ENCODE assay signal across 8 mouse cellular contexts in the genomic region with DNA sequence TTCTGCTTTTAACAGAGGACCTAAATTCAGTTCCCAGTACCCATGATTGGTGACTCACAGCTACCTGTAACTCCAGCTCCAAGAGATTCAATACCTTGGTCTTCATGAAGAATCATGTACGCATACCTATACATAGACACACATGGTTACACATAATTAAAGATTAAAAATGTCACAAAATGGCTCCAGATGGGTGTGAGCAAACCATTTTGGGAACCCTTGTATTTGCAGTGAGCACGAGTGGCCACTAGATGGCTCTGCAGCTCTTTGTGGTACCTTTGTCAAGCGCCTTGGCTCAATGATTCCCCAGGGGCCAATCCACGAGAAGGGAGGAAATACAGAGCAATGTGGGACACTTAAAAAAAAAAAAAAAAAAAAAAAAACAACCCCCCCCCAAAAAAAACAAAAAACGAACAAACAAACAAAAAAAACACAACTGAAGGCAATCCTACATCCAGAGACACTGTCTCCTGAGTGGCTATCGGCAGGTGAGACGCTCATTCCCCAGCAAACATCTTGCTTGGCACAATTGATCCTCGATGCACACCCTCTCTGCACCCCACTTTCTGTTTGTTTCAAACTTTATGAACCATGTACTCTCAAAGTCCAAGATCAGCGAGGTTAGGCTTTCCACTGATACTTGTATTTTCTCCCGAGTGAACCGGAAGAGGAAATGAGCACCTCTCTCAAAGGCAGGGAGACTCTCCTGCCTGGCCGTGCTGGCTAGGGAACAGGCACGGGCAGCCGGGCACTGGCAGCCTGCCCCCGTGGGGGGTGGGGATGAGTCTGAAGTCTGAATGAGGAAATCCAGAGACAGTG. TPM values are rescaled to one million over a fixed set of nuclear protein-coding genes. Genes with fewer than 3 reads are reported as not detected.
DNase-seq lines count a peak whose midpoint lies in the region; ATAC-seq and TF ChIP-seq lines count a peak whose summit lies in the region.

No protein-coding gene starts in this region.

- peak; percentile 70 for ATAC-seq in hindbrain, embryonic 11.5 days (ENCODE audit: low FRiP score)
- peak; percentile 83 for ATAC-seq in lung, embryonic 16.5 days (ENCODE audit: low read depth)

- no peaks in the 10 kb centered on the region for H3K4me1 ChIP-seq in hindbrain, embryonic 11.5 days (replicated peaks; ENCODE audit: control insufficient read depth, insufficient read depth, low read length)
- no peaks in the 10 kb centered on the region for H3K4me1 ChIP-seq in lung, embryonic 16.5 days (replicated peaks; ENCODE audit: control insufficient read depth, insufficient read depth, low read length)
- peaks cover 5% of the 10 kb centered on the region for H3K4me1 ChIP-seq in thymus, adult 2 months (replicated peaks; ENCODE audit: control insufficient read depth, insufficient read depth, low read length)

- TF ChIP-seq POLR2A in thymus, adult 2 months (IDR thresholded peaks at IDR 0.05; ENCODE audit: control insufficient read depth, extremely low read depth, insufficient read depth, low read length, poor library complexity), result peak; percentile 72

- no peak; the same call in 1 of the 2 replicates for TF ChIP-seq CTCF in thymus, adult 2 months (IDR thresholded peaks at IDR 0.05; ENCODE audit: borderline replicate concordance, control insufficient read depth, extremely low read depth, insufficient read depth, low read length, poor library complexity)

- peak overlapping the region; percentile 32 for H3K9ac ChIP-seq in hindbrain, embryonic 11.5 days (ENCODE audit: low read depth, low read length)
- peak overlapping the region; percentile 68 for H3K9ac ChIP-seq in lung, embryonic 16.5 days (ENCODE audit: low read length)

- H3K27ac ChIP-seq in hindbrain, embryonic 11.5 days (ENCODE audit: low read depth, low read length), result no peak overlapping the region
- H3K27ac ChIP-seq in lung, embryonic 16.5 days (ENCODE audit: low read length), result peak overlapping the region; percentile 7; the same call in 1 of the 2 replicates
- H3K27ac ChIP-seq in thymus, adult 2 months (ENCODE audit: control insufficient read depth, insufficient read depth, low read length), result peak overlapping the region; percentile 68

- no peaks in the 10 kb centered on the region for H3K36me3 ChIP-seq in hindbrain, embryonic 11.5 days (ENCODE audit: control insufficient read depth, insufficient read depth, low read length)
- no peaks in the 10 kb centered on the region for H3K36me3 ChIP-seq in lung, embryonic 16.5 days (ENCODE audit: control insufficient read depth, insufficient read depth, low read length)
- no peaks in the 10 kb centered on the region for H3K36me3 ChIP-seq in thymus, adult 2 months (ENCODE audit: control insufficient read depth, insufficient read depth, low read length)

- no peaks in the 10 kb centered on the region for H3K27me3 ChIP-seq in hindbrain, embryonic 11.5 days (ENCODE audit: control insufficient read depth, insufficient read depth, low read length)
- H3K27me3 ChIP-seq in lung, embryonic 16.5 days (ENCODE audit: control insufficient read depth, insufficient read depth, low read depth, low read length), result no peaks in the 10 kb centered on the region
- H3K27me3 ChIP-seq in thymus, adult 2 months (ENCODE audit: control insufficient read depth, insufficient read depth, low read length), result no peaks in the 10 kb centered on the region

- peak overlapping the region; percentile 29 for H3K4me3 ChIP-seq in hindbrain, embryonic 11.5 days (ENCODE audit: low read depth, low read length)
- peak overlapping the region; percentile 47 for H3K4me3 ChIP-seq in lung, embryonic 16.5 days (ENCODE audit: low read length)
- H3K4me3 ChIP-seq in thymus, adult 2 months (ENCODE audit: control insufficient read depth, insufficient read depth, low read length), result peak overlapping the region; percentile 77

- H3K9me3 ChIP-seq in hindbrain, embryonic 11.5 days (ENCODE audit: control insufficient read depth, low read length), result no peaks in the 10 kb centered on the region
- no peaks in the 10 kb centered on the region for H3K9me3 ChIP-seq in lung, embryonic 16.5 days (ENCODE audit: control insufficient read depth, low read length)

- 22% methylated on average over 15 of the region's 15 CpGs for WGBS in hindbrain, embryonic 11.5 days
- WGBS in lung, embryonic 16.5 days, result 11% methylated on average over 15 of the region's 15 CpGs
- WGBS in thymus, adult 2 months, result 1% methylated on average over 15 of the region's 15 CpGs

- H3K4me2 ChIP-seq in hindbrain, embryonic 11.5 days (replicated peaks; ENCODE audit: low read depth, low read length), result peak overlapping the region; percentile 38
- H3K4me2 ChIP-seq in lung, embryonic 16.5 days (ENCODE audit: low read depth, low read length), result peak overlapping the region; percentile 61

- DNase-seq in NIH3T3 (ENCODE audit: low read depth), result peak; percentile 95
- peak; percentile 83 for DNase-seq in cerebellum, adult 9-11 months
- DNase-seq in frontal cortex, adult 2 months (ENCODE audit: extremely low spot score in 1 of 2, low spot score in 1 of 2), result peak; percentile 56 to 93
- peak; percentile 91 for DNase-seq in hindbrain, embryonic 11.5 days (ENCODE audit: low spot score)
- DNase-seq in layer of hippocampus, adult 9-11 months, result peak; percentile 78
- DNase-seq in ovary, adult 18-20 months (ENCODE audit: low spot score), result peak; percentile 51
- peak; percentile 84 for DNase-seq in thymus, adult 2 months

RNA-seq across cellular contexts. Expression of gene Xbp1, which starts 35.1 kb away (rescaled TPM):
- polyA plus RNA-seq in frontal cortex, adult 2 months (2012; rRNA removed), result 59.8 and 68.6 TPM in 2 replicates
- 144 and 158 TPM in 2 replicates for polyA plus RNA-seq in hindbrain, embryonic 11.5 days (2014; fragmentation: Nextera tagmentation; extraction: Ambion mirVana)
- 201 and 221 TPM in 2 replicates for polyA plus RNA-seq in lung, embryonic 16.5 days (2015; fragmentation: Nextera tagmentation; extraction: Ambion mirVana)
- 113 and 118 TPM in 2 replicates for polyA plus RNA-seq in thymus, adult 2 months (2012; rRNA removed)

RNA-seq across cellular contexts. Expression of gene Znrf3, which starts 40.8 kb away (rescaled TPM):
- 6.8 and 8.2 TPM in 2 replicates for polyA plus RNA-seq in frontal cortex, adult 2 months (2012; rRNA removed)
- 10.6 and 11.5 TPM in 2 replicates for polyA plus RNA-seq in hindbrain, embryonic 11.5 days (2014; fragmentation: Nextera tagmentation; extraction: Ambion mirVana)
- polyA plus RNA-seq in lung, embryonic 16.5 days (2015; fragmentation: Nextera tagmentation; extraction: Ambion mirVana), result 15.9 and 17.2 TPM in 2 replicates
- polyA plus RNA-seq in thymus, adult 2 months (2012; rRNA removed), result 17.3 and 22.4 TPM in 2 replicates

RNA-seq across cellular contexts. Expression of gene Ccdc117, which starts 56.6 kb away (rescaled TPM):
- 10.8 and 11.1 TPM in 2 replicates for polyA plus RNA-seq in frontal cortex, adult 2 months (2012; rRNA removed)
- polyA plus RNA-seq in hindbrain, embryonic 11.5 days (2014; fragmentation: Nextera tagmentation; extraction: Ambion mirVana), result 21.3 and 26.6 TPM in 2 replicates
- 18.0 and 18.6 TPM in 2 replicates for polyA plus RNA-seq in lung, embryonic 16.5 days (2015; fragmentation: Nextera tagmentation; extraction: Ambion mirVana)
- polyA plus RNA-seq in thymus, adult 2 months (2012; rRNA removed), result 12.2 and 13.9 TPM in 2 replicates
